Mouse (Mus musculus): ENCODE results near the gene Dok3. TPM values are rescaled to one million over a fixed set of nuclear protein-coding genes. Genes with fewer than 3 reads are reported as not detected.

Gene Dok3
- total and polyA plus RNA-seq, 3 experiments = 9.0 to 38.4 (median 30.3) TPM

- H3K79me2 ChIP-seq (replicated peaks; ENCODE audit: control insufficient read depth, extremely low read depth, insufficient read depth, poor library complexity, severe bottlenecking) = no peaks in the 10 kb centered on the region
- H3K4me2 ChIP-seq (ENCODE audit: insufficient read depth, low read depth, poor library complexity, severe bottlenecking) = no peak overlapping the region
- H3K4me1 ChIP-seq (ENCODE audit: control insufficient read depth in 1 of 2, insufficient read depth in 2 of 2) = no peaks in the 10 kb centered on the region
- H3K9me3 ChIP-seq (replicated peaks; ENCODE audit: low read length) = no peaks in the 10 kb centered on the region
- H3K27ac ChIP-seq (ENCODE audit: insufficient read depth, low read depth) = no peak overlapping the region
- no peaks in the 10 kb centered on the region for H3K27me3 ChIP-seq (replicated peaks)
- no peak overlapping the region for H3K4me3 ChIP-seq (replicated peaks in 1 of 3; ENCODE audit: low read depth in 2 of 3, low read length in 2 of 3, poor library complexity in 1 of 3)
- H3K9ac ChIP-seq (ENCODE audit: insufficient read depth, low read depth) = no peak overlapping the region
- peaks cover 65 to 99% of the 10 kb centered on the region in 2 experiments for H3K36me3 ChIP-seq (replicated peaks in 1 of 2; ENCODE audit: control insufficient read depth in 1 of 2, insufficient read depth in 1 of 2, low read length in 1 of 2)
- TF ChIP-seq ZNF384 (IDR thresholded peaks at IDR 0.05; ENCODE audit: low read depth, low read length) (no peak), PAX5 (IDR thresholded peaks at IDR 0.05; ENCODE audit: low read length) (no peak), TBP (conservative IDR thresholded peaks at IDR 0.05; ENCODE audit: low read depth, low read length) (no peak), MAFK (IDR thresholded peaks at IDR 0.05; ENCODE audit: insufficient replicate concordance, low read length) (no peak)
- no peak for DNase-seq (ENCODE audit: extremely low read depth)
- dilution Hi-C loops (cut with MboI; ENCODE audit: extremely low pct_ligation_motif_present, extremely low pct_unique_long_range_greater_than_20kb, low sequenced_read_pairs) = no loop called here
- in situ Hi-C loops (cut with MboI; ENCODE audit: low pct_ligation_motif_present, low pct_unique_long_range_greater_than_20kb, low sequenced_read_pairs) = no loop called here
Observed at GRCm38 (mm10) chr13:55547916-55548315, 18.8 kb upstream of the Dok3 start.

- no peaks in the 10 kb centered on the region for H3K4me1 ChIP-seq (ENCODE audit: control insufficient read depth in 1 of 2, insufficient read depth in 2 of 2)
- H3K4me3 ChIP-seq (replicated peaks in 1 of 3; ENCODE audit: low read depth in 2 of 3, low read length in 2 of 3, poor library complexity in 1 of 3) = no peak overlapping the region
- no peaks in the 10 kb centered on the region for H3K27me3 ChIP-seq (replicated peaks)
- in situ Hi-C loops (cut with MboI; ENCODE audit: low pct_ligation_motif_present, low pct_unique_long_range_greater_than_20kb, low sequenced_read_pairs) (no loop called here), dilution Hi-C loops (cut with MboI; ENCODE audit: extremely low pct_ligation_motif_present, extremely low pct_unique_long_range_greater_than_20kb, low sequenced_read_pairs) (no loop called here)
- peaks cover 85 to 100% of the 10 kb centered on the region in 2 experiments for H3K36me3 ChIP-seq (replicated peaks in 1 of 2; ENCODE audit: control insufficient read depth in 1 of 2, insufficient read depth in 1 of 2, low read length in 1 of 2)
- no peak overlapping the region for H3K27ac ChIP-seq (ENCODE audit: insufficient read depth, low read depth)
- H3K9ac ChIP-seq (ENCODE audit: insufficient read depth, low read depth) = no peak overlapping the region
- no peak for DNase-seq (ENCODE audit: extremely low read depth)
- no peaks in the 10 kb centered on the region for H3K9me3 ChIP-seq (replicated peaks; ENCODE audit: low read length)
- TF ChIP-seq NELFE (IDR thresholded peaks at IDR 0.05; ENCODE audit: low read depth, low read length) (no peak), CHD1 (IDR thresholded peaks at IDR 0.05; ENCODE audit: low read depth, low read length) (no peak), MAX (IDR thresholded peaks at IDR 0.05; ENCODE audit: low read length) (no peak), ELF1 (IDR thresholded peaks at IDR 0.05; ENCODE audit: low read depth, low read length) (no peak), ZC3H11A (IDR thresholded peaks at IDR 0.05; ENCODE audit: low read depth, low read length) (no peak), UBTF (IDR thresholded peaks at IDR 0.05; ENCODE audit: low read depth, low read length) (no peak), BHLHE40 (IDR thresholded peaks at IDR 0.05; ENCODE audit: low read depth, low read length) (no peak), GABPA (IDR thresholded peaks at IDR 0.05; ENCODE audit: insufficient replicate concordance, low read depth, low read length) (no peak), PAX5 (IDR thresholded peaks at IDR 0.05; ENCODE audit: low read length) (no peak), ZKSCAN1 (IDR thresholded peaks at IDR 0.05; ENCODE audit: borderline replicate concordance, low read depth, low read length) (no peak), USF2 (conservative IDR thresholded peaks at IDR 0.05; ENCODE audit: low read depth, low read length) (no peak), SIN3A (IDR thresholded peaks at IDR 0.05; ENCODE audit: low read length) (no peak), HCFC1 (IDR thresholded peaks at IDR 0.05; ENCODE audit: low read depth, low read length) (no peak), ZMIZ1 (IDR thresholded peaks at IDR 0.05; ENCODE audit: low read depth, low read length) (no peak), MAZ (IDR thresholded peaks at IDR 0.05; ENCODE audit: low read depth, low read length) (no peak), TBP (conservative IDR thresholded peaks at IDR 0.05; ENCODE audit: low read depth, low read length) (no peak), RCOR1 (conservative IDR thresholded peaks at IDR 0.05; ENCODE audit: low read depth, low read length) (no peak), TCF12 (IDR thresholded peaks at IDR 0.05; ENCODE audit: low read depth, low read length) (no peak), MEF2A (IDR thresholded peaks at IDR 0.05; ENCODE audit: borderline replicate concordance, low read depth, low read length) (no peak), NRF1 (IDR thresholded peaks at IDR 0.05; ENCODE audit: low read depth, low read length) (no peak)
- H3K4me2 ChIP-seq (ENCODE audit: insufficient read depth, low read depth, poor library complexity, severe bottlenecking) = no peak overlapping the region
- no peaks in the 10 kb centered on the region for H3K79me2 ChIP-seq (replicated peaks; ENCODE audit: control insufficient read depth, extremely low read depth, insufficient read depth, poor library complexity, severe bottlenecking)
Observed at GRCm38 (mm10) chr13:55544792-55545191, 15.7 kb upstream of the Dok3 start.

Measured in CH12.LX (cell line).